Mouse (Mus musculus) megakaryocyte, embryonic 14.5 days (primary cell): ENCODE measurements around the gene Pdpk1.

ENCODE experiments used
- FLI1 ChIP-seq: IDR thresholded peaks from 2 replicates; pipeline ENCODE4 v1.6.1; 2012; ENCODE audit warnings: low read length, inconsistent platforms, mixed read lengths
- GATA1 ChIP-seq: IDR thresholded peaks from 3 replicates; pipeline ENCODE4 v1.6.1; 2012; ENCODE audit warnings: mixed read lengths, low read length, inconsistent platforms, borderline replicate concordance

DNA sequence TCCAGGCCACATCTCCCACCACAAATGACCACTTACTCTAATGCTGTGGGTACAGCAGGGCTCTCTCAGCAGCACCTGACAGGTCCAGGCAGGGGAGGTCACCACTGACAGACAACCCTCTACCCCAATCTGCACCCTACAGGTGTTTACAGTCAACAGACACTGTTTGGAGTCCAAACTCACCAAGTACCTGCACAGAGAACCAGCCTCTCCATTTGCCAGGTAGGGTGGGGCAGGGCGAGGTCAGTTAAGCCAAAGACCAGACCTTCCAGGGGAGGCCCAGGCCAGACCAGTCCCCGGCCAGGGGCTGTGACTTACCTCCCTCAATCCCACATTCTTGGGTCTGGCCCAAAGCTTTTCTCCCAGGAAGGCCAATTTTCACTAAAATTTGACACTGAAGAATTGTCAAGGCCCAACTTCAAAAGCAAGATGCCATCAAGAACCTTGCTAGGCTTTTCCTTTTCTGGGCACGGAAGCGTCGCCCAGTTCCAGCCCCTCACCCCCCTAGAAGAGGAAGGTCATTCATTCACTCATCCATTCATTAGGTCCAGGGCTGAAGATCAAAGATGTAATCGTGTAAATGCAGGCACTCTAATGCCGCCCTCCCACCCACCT is 17.3 kb upstream of the Pdpk1 start:
- no peak for TF ChIP-seq FLI1
- TF ChIP-seq GATA1: no peak
